Mouse (Mus musculus) heart, postnatal 0 days (tissue): ENCODE data around the gene Isl2.

Experiments used
- CTCF ChIP-seq: IDR thresholded peaks from 2 replicates; pipeline ENCODE4 v1.5.1; 2016; ENCODE audit warnings: antibody characterized with exemption, control low read depth, low read depth
- EP300 ChIP-seq: IDR thresholded peaks from 2 replicates; pipeline ENCODE4 v1.6.1; 2016; ENCODE audit warnings: antibody characterized with exemption, low read depth

DNA sequence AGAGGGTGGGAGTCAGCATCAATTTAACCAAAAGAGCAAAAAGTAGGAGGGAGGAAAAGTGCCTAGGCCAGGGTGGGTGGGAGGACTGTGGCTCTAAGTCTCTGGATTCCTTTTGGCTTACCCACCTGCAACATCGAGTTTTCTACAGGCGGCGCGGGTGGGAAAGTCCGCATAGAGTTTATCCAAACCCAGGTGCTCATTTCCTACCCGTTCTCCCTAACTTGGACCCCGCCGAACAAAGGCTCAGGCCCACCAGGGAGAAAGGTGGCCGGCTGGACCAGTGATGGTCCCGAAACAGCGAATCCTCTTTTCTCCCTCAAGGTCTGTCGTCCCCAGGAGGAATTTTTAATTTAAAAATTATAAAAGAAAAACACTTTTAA, 1.9 kb downstream of the Isl2 start:
- TF ChIP-seq EP300 (no peak), CTCF (no peak)
